Mouse (Mus musculus) embryo, embryonic 11.5 days (tissue): ENCODE measurements around the gene Cltb.

ENCODE experiments used
- DNase-seq: peaks from one replicate; pipeline ENCODE4 v3.0.0-alpha.2; 2012; ENCODE audit warnings: low read depth, low spot score

Gene Cltb

GRCm38 (mm10) chr13:54596107-54596690 is 14.9 kb downstream of the Cltb start:
- DNase-seq = no peak

DNA sequence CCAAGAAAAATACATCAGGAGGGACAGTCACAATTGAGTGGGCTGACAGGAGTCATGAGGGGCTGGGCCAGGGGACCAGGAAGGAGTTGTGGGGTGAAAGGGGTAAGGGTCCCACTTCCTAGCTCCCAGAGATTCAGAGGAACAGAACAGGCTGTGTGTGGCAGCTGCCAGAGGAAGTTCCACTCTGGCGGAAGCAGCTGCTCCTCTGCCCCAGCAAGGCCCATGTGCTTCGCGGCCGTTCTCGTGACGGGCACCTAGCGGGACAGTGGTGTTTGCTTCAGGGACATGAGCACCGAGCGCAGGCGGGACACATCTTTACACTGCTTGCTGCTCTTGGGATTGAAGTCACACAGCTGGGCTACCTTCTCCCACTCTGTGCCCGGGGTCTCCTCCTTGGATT is 17.5 kb downstream of the Cltb start:
- no peak for DNase-seq

- no peak for DNase-seq
These were observed 19.3 kb downstream of the Cltb start for GRCm38 (mm10) chr13:54591776-54592356.

DNA sequence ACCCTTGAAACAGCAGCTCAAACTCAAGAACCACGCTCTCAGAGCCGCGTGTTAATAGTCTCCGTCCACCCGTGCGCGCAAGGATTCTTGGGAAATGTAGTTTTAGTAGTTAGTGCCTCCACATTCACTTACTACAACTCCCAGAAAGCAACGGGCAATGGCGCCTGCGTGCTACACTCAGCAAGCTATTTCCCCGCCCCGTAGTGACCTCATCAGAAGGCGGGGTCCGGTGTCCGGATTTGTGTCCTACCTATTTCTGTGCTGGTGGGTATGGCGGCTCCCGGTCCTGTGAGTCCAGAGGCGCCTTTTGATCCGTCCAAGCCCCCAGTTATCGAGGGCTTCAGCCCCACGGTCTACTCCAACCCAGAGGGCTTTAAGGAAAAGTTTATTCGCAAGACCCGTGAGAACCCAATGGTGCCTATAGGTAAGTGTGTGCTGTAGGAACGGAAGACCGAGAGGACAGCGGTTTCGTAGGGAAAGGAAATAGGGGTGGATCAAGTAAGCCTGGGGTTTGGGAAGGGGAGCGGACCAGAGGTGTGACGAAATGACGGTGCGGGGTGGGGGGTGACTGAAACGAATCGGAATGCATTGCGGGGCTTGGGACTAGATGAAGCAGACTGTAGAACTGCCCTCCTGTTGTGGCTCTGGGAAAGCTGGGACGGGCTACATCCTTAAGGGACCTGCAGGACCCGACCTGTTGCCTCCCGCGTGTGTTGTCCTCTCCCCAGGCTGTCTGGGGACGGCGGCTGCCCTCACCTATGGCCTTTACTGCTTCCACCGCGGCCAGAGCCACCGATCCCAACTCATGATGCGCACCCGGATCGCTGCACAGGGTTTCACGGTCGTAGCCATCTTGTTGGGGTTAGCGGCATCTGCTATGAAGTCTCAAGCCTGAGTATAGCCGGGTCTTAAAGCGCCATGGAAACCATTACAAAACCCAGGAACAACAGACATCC is 20.9 kb downstream of the Cltb start, which contains the start of the genes Nop16 and Higd2a:
TSS of gene Nop16 (minus strand) at position 95 of the 956 bp plus-strand sequence.
TSS of gene Higd2a (plus strand) at position 212 of the 956 bp plus-strand sequence.
- DNase-seq = peak; percentile 97

- DNase-seq = no peak
These were observed 21.6 kb downstream of the Cltb start for GRCm38 (mm10) chr13:54589414-54589995.

- no peak for DNase-seq
These were observed 25.3 kb downstream of the Cltb start for GRCm38 (mm10) chr13:54585831-54586230.

DNA sequence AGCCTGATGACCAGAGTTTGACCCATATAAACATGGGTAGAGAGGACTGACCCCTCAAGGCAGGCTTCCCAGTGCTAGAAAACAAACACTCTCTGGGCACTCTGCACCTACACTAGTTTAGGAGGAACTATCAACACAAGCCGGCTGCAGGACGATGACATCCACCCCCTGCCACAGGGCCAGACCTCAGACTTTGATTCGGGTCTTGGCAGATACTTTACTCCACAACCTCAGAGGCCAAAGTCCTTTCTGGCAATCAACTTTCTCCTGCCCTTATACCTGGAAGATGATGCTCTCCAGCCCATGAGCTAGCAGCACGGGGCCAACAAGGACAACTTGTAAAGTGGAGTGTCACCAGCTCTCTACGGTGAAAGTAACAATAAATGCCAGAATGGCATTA is 28.3 kb downstream of the Cltb start:
- no peak for DNase-seq

- no peak for DNase-seq
These were observed 29.0 kb downstream of the Cltb start for GRCm38 (mm10) chr13:54582126-54582525.

DNA sequence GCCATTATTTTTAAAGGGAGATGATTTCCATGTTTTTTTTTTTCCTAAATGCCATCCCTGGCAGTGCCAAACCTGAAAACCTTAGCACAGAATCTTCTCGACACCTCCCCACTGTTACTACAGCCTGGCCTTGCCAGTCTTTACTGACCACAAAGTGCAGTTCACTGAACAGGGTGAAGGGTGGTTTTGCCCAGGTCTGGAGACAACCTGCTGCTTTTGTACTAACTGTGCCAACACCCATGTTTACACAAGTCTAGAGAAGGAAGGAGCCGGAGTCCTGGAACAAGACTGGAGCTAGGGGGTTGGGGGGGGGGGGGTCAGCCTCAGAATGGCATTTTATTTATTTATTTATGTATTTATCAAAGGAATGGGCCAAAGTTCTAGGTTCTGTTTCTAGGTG is 29.8 kb downstream of the Cltb start:
- DNase-seq = no peak

DNA sequence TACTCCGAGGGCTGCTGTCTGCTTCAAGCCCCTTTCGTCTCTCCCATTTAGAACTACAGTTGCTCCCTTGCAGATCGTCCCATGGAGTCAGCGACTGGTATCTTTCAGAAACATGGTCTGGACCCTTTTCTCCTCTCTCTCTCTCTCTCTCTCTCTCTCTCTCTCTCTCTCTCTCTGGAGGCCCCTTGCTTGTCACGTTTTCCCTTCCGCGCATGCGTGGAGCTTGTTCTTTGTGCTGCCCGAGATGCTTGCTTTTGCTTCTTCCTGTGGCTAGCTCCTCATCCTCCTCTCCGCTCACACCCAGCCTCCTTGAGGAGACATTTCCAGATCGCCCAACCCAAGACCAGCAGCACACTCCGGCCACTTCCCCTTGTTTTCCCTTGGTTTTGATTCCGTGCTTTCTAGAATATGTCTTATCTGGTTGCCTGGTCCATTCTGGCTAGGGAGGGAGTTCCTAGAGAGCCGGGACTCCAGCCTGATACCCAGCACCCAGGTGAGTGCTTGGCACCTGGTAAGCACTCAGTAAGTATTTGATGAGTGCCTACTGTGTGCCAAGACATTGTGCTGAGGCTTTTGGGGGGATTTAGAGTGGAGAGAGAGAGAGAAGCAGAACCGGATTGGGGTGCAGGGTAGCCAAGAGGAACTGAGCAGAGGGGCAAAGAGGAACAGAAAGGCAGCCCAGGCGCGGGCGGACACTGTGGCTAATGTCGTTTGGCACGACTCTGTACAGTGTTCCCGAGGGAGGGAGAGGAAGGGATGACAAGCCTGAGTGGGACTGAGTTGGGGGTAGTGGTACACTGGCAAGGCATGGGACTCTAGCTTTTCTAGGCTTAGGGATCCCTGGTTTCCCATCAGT is 33.3 kb downstream of the Cltb start:
- DNase-seq = no peak

GRCm38 (mm10) chr13:54575489-54575888 is 35.7 kb downstream of the Cltb start:
- no peak for DNase-seq

DNA sequence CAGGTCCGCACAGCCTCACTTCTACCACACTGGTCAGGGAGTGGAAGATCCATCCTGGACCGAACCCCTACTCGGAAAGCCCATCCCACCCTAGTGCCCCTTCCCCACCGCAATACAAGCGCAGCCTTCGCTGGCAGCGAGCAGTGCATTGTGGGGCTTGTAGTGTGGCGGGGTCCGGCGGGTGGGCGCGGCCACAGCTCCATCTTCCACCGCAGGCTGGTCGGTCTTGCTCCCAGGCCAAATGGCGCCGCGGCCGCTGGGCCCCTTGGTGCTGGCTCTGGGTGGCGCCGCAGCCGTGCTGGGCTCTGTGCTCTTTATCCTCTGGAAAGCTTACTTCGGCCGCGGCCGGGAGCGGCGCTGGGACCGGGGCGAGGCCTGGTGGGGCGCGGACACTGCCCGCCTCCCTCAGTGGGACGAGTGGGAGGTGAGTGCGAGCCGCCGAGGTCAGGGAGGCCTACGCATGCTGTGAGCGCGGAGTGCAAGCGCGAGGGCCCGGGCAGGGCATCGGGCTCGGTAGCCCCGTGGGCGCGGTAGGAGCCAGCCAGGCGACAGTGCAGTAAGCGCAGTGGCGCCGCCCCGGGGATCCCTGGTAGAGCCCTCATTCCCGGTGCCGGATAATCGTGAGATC is 36.2 kb downstream of the Cltb start, which contains the start of gene Arl10:
TSS of gene Arl10 (plus strand) at position 162 of the 628 bp plus-strand sequence.
- peak; percentile 56 for DNase-seq

DNA sequence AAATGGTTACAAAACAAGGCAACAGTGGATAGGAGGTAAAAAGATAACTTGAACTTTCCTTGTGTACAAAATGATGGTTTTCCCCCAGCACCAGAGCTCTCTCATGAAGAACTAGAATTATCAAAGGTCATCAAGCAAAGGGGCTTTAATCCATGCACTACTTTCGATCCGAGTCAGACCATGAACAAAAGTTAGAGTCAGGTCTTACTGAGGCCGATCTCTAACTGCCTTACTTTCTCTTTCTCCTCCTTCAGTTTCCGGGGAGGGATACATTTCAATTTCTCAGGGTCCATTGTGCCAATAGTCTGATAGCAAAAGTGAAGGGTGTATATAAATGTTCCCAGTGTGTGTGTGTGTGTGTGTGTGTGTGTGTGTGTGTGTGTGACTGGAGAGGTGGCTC is 38.5 kb downstream of the Cltb start:
- no peak for DNase-seq

DNA sequence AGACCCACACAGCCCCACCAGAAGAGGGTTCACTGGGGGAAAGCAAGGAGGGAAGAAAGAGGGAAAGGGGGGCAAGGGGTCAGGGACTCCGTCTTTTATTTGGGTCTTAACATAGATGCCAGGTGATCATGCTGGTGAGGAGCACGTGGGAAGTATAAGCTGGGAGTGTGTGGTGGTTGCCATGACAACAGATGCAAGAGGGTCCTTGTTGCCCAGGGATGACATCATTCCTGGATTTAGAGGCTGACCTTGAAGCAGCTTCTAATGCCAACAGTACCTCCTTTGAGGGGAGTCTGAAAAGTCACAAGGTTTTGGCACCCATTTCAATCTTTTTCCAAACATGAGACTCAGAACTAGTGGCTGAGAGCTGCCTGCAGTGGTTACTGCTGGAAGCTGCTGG is 39.5 kb downstream of the Cltb start:
- DNase-seq = no peak

DNA sequence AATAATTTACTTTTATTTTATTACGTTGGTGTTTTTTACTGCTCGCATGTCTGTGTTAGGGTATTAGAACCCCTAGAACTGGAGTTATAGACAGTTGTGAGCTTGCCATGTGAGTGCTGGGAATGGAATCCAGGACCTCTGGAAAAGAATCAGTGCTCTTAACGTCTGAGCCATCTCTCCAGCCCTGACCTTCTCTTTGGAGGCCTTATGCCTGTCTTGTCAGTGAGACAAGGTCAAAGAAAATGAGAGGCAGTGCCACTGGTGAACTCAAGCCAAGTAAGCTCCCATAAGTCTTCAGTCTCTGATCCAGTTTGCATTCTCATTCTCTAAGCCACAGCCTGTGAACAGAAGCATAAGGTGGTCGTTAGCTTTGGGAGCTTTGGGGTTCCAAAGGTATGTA is 40.4 kb downstream of the Cltb start:
- no peak for DNase-seq

- no peak for DNase-seq
These were observed 41.9 kb downstream of the Cltb start for GRCm38 (mm10) chr13:54569282-54569681.

GRCm38 (mm10) chr13:54568380-54568779 is 42.8 kb downstream of the Cltb start:
- no peak for DNase-seq

- peak; percentile 29 for DNase-seq
These were observed 45.4 kb downstream of the Cltb start for GRCm38 (mm10) chr13:54565594-54566345.

- DNase-seq = peak; percentile 91
These were observed 46.0 kb downstream of the Cltb start, which contains the start of gene 4833439L19Rik for GRCm38 (mm10) chr13:54565201-54565581. Gene 4833439L19Rik, minus strand, starts transcription at chr13:54565435.
